Mouse (Mus musculus) heart, adult 2 months (tissue): ENCODE data around the gene Tle6. TPM values are rescaled to one million over a fixed set of nuclear protein-coding genes. Genes with fewer than 3 reads are reported as not detected.

Experiments used
- DNase-seq, 2 experiments: peaks; one replicate each; pipeline ENCODE4 v3.0.0; 2021
- H3K27ac ChIP-seq: fragments of 200-600 bp; 2 replicates; pipeline ENCODE4 v1.8.1; 2022
- H3K27me3 ChIP-seq: fragments of 200-500 bp; 2 replicates; pipeline ENCODE4 v1.6.1; 2012; ENCODE audit warnings: mild to moderate bottlenecking, low read length, inconsistent platforms, mixed read lengths; ENCODE audit not compliant: control insufficient read depth, insufficient read depth
- H3K36me3 ChIP-seq: fragments of 200-500 bp; 2 replicates; pipeline ENCODE4 v1.6.1; 2012; ENCODE audit warnings: low read length, inconsistent platforms; ENCODE audit not compliant: control insufficient read depth, insufficient read depth
- H3K4me1 ChIP-seq: fragments of 200-500 bp; 2 replicates; pipeline ENCODE4 v1.6.1; 2011; ENCODE audit warnings: low read length; ENCODE audit not compliant: control insufficient read depth, insufficient read depth
- H3K4me3 ChIP-seq: fragments of 200-600 bp; 2 replicates; pipeline ENCODE4 v1.8.1; 2022
- H3K79me2 ChIP-seq: fragments of 200-500 bp; replicated peaks from 2 replicates; pipeline ENCODE4 v1.6.1; 2012; ENCODE audit warnings: mild to moderate bottlenecking, inconsistent platforms, low read length, moderate library complexity, mixed read lengths; ENCODE audit not compliant: control insufficient read depth, insufficient read depth
- H3K9ac ChIP-seq: fragments of 200-500 bp; 2 replicates; pipeline ENCODE4 v1.6.1; 2012; ENCODE audit warnings: low read depth, mild to moderate bottlenecking, control low read depth, inconsistent platforms, low read length, mixed read lengths
- CTCF ChIP-seq: fragments of 200-600 bp; IDR thresholded peaks from 2 replicates; pipeline ENCODE4 v1.8.1; 2022; ENCODE audit warnings: antibody characterized with exemption, mild to moderate bottlenecking, moderate library complexity
- EP300 ChIP-seq: fragments of 200-500 bp; IDR thresholded peaks from 2 replicates; pipeline ENCODE4 v1.6.1; 2011; ENCODE audit warnings: low read depth, low read length, control low read depth; ENCODE audit not compliant: insufficient read depth
- POLR2A ChIP-seq: fragments of 200-500 bp; IDR thresholded peaks from 2 replicates; pipeline ENCODE4 v1.6.1; 2011; ENCODE audit warnings: mild to moderate bottlenecking, low read depth, low read length, control low read depth; ENCODE audit not compliant: insufficient read depth
- WGBS: fragments of 180-500 bp; shearing (Covaris S2); methylation state at CpG from one replicate; pipeline ENCODE4 v1.1.7; 2018; 5-methylcytosine and 5-hydroxymethylcytosine counted together
- intact Hi-C: fragments of 180-260 bp; cut with DNase I; formaldehyde crosslinking; loops from one replicate; pipeline ENCODE4 v1.15.1; 2025
- polyA plus RNA-seq: library from polyadenylated mRNA; depleted of rRNA; stranded (reverse); fragments of >200 nt; gene quantifications from 2 replicates; pipeline ENCODE4 v1.2.3, GENCODE M21; 2012
- total RNA-seq, 2 experiments: library from RNA; stranded (reverse); gene quantifications; 2 replicates each; pipeline ENCODE4 v1.2.3; 2021

The Tle6 gene
- total and polyA plus RNA-seq, 3 experiments: 5.1 to 19.0 (median 7.7) TPM

DNA sequence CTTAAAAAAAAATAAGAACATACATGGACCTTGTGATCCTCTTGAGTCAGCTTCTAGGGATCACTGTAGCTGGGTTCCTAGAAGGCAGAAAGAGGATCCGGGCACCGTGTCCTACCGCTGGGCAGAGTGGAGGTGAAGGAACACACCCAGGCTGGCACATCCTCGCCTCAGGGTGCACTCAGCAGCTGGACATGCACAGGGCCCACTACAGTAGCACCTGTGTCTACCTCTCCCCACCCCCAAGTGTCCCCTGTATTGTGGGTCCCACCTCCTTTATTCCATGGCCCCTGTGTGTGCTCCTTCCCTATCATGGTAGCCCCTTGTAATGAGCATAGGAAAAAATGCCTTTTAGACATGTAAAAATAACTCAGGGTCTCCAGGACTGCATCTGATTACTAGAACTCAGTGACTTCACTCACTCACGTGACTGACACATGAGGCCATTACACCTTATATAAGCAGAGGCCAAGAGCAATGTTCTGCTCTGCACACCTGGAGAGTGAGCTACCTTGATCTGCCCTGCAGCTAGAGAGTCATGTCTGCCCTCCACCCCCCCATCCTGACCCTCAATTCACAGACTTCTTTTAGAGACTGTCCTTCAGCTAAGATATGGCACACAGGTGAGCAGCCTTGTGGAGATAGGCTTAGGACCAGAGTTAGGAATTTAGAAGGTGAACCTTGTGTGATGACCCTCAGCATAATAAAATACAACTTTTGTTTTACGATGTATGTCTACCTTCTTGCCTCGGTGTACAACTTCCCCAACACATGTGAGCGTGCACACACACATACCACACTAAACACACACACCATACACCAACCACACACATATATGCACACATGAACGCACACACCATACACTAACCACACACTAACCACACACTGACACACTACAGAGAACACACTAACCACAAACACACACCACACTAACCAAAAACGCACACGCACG lies 3.4 kb upstream of the Tle6 start:
- intact Hi-C loops: loop anchor here (2.0 kb wide), 4 partner anchors 39 to 103 kb away; partner anchors contain the start of gene S1pr4
- no peak for DNase-seq
- WGBS: 68% methylated on average over 12 of the region's 12 CpGs
- H3K4me3 ChIP-seq: peak overlapping the region; percentile 38
- peak overlapping the region; percentile 40 for H3K9ac ChIP-seq
- H3K27me3 ChIP-seq: no peaks in the 10 kb centered on the region
- TF ChIP-seq CTCF (no peak), POLR2A (no peak), EP300 (no peak)
- no peaks in the 10 kb centered on the region for H3K36me3 ChIP-seq
- H3K4me1 ChIP-seq: peaks cover 12% of the 10 kb centered on the region
- no peaks in the 10 kb centered on the region for H3K79me2 ChIP-seq
- H3K27ac ChIP-seq: peak overlapping the region; percentile 60; the same call in 1 of the 2 replicates

- no peaks in the 10 kb centered on the region for H3K27me3 ChIP-seq
- WGBS: 25% methylated on average over 4 of the region's 4 CpGs
- no peak overlapping the region for H3K9ac ChIP-seq
- peaks cover 12% of the 10 kb centered on the region for H3K4me1 ChIP-seq
- DNase-seq: peak in 1 of 2 experiments; percentile 30
- intact Hi-C loops: no loop called here
- no peak overlapping the region for H3K4me3 ChIP-seq
- H3K27ac ChIP-seq: no peak overlapping the region
- TF ChIP-seq CTCF: peak; percentile 75
- no peak for TF ChIP-seq POLR2A
- no peaks in the 10 kb centered on the region for H3K79me2 ChIP-seq
- no peaks in the 10 kb centered on the region for H3K36me3 ChIP-seq
Measured at GRCm38 (mm10) chr10:81602741-81603151, 1.9 kb upstream of the Tle6 start.

GRCm38 (mm10) chr10:81601396-81601905 lies 578 bp upstream of the Tle6 start:
- DNase-seq: no peak
- Histone ChIP-seq H3K9ac (peak overlapping the region; percentile 7), H3K27ac (peak overlapping the region; percentile 55), H3K79me2 (no peaks in the 10 kb centered on the region), H3K27me3 (no peaks in the 10 kb centered on the region), H3K36me3 (no peaks in the 10 kb centered on the region), H3K4me3 (peak overlapping the region; percentile 42), H3K4me1 (peaks cover 11% of the 10 kb centered on the region)
- TF ChIP-seq EP300 (no peak), POLR2A (no peak), CTCF (no peak)
- 43% methylated on average over 7 of the region's 7 CpGs for WGBS
- intact Hi-C loops: no loop called here

GRCm38 (mm10) chr10:81600096-81600495 lies 777 bp downstream of the Tle6 start:
- WGBS: 53% methylated on average over 10 of the region's 10 CpGs
- no peak for DNase-seq
- H3K4me1 ChIP-seq: peaks cover 13% of the 10 kb centered on the region

GRCm38 (mm10) chr10:81599630-81600029 lies 1.2 kb downstream of the Tle6 start:
- no peaks in the 10 kb centered on the region for H3K79me2 ChIP-seq
- H3K4me3 ChIP-seq: no peak overlapping the region
- peaks cover 10% of the 10 kb centered on the region for H3K4me1 ChIP-seq
- H3K36me3 ChIP-seq: no peaks in the 10 kb centered on the region
- no peak overlapping the region for H3K9ac ChIP-seq
- no peak overlapping the region for H3K27ac ChIP-seq
- whole genome bisulfite sequencing: 84% methylated on average over 5 of the region's 5 CpGs
- TF ChIP-seq CTCF: no peak
- TF ChIP-seq POLR2A: no peak
- no peak for TF ChIP-seq EP300
- DNase-seq: no peak
- intact Hi-C loops: loop anchor here (2.0 kb wide), 1 partner anchor 25 kb away; the partner anchor contains the start of gene Tle2
- H3K27me3 ChIP-seq: no peaks in the 10 kb centered on the region

More at GRCm38 (mm10) chr10:81600096-81600495, 777 bp downstream of the Tle6 start:
- intact Hi-C loops: no loop called here
- no peak for TF ChIP-seq EP300
- TF ChIP-seq CTCF: no peak
- no peak for TF ChIP-seq POLR2A
- no peaks in the 10 kb centered on the region for H3K27me3 ChIP-seq
- no peak overlapping the region for H3K4me3 ChIP-seq
- H3K9ac ChIP-seq: no peak overlapping the region
- H3K79me2 ChIP-seq: no peaks in the 10 kb centered on the region
- no peaks in the 10 kb centered on the region for H3K36me3 ChIP-seq
- H3K27ac ChIP-seq: peak overlapping the region; percentile 55; the same call in 1 of the 2 replicates
